Mouse (Mus musculus) cerebellum, adult 2 months (tissue): ENCODE measurements at regions not wholly inside any gene's neighbourhood (a gene's known extent, or its start where the extent isn't known, plus 50 kb on each side); places are given as distances from the start of the nearest gene placed in this dataset.

Experiments
- DNase-seq, 2 experiments: peaks; one replicate each; pipeline ENCODE4 v3.0.0; 2021
- H3K27ac ChIP-seq: fragments of 200-500 bp; 2 replicates; pipeline ENCODE4 v1.5.1; 2012; ENCODE audit warnings: low read length, control low read depth, inconsistent platforms; ENCODE audit not compliant: insufficient read depth
- H3K27me3 ChIP-seq: fragments of 200-500 bp; 2 replicates; pipeline ENCODE4 v1.6.1; 2012; ENCODE audit warnings: inconsistent platforms, mild to moderate bottlenecking, low read length, moderate library complexity; ENCODE audit not compliant: control insufficient read depth, insufficient read depth
- H3K4me1 ChIP-seq: fragments of 200-500 bp; 2 replicates; pipeline ENCODE4 v1.6.1; 2011; ENCODE audit warnings: low read length; ENCODE audit not compliant: control insufficient read depth, insufficient read depth
- H3K4me3 ChIP-seq: fragments of 200-500 bp; replicated peaks from 2 replicates; pipeline ENCODE3; 2011; ENCODE audit warnings: mild to moderate bottlenecking, low read depth, low read length, control low read depth; ENCODE audit not compliant: insufficient read depth
- CTCF ChIP-seq: fragments of 200-500 bp; IDR thresholded peaks from 2 replicates; pipeline ENCODE4 v1.5.1; 2011; ENCODE audit warnings: low read depth, mild to moderate bottlenecking, control low read depth, low read length, moderate library complexity, borderline replicate concordance; ENCODE audit not compliant: insufficient read depth
- POLR2A ChIP-seq: fragments of 200-500 bp; IDR thresholded peaks from 2 replicates; pipeline ENCODE4 v1.6.1; 2011; ENCODE audit warnings: low read length, control low read depth, borderline replicate concordance; ENCODE audit not compliant: insufficient read depth
- WGBS: fragments of 180-500 bp; shearing (Covaris S2); methylation state at CpG from one replicate; pipeline ENCODE4 v1.1.7; 2018; 5-methylcytosine and 5-hydroxymethylcytosine counted together

DNA sequence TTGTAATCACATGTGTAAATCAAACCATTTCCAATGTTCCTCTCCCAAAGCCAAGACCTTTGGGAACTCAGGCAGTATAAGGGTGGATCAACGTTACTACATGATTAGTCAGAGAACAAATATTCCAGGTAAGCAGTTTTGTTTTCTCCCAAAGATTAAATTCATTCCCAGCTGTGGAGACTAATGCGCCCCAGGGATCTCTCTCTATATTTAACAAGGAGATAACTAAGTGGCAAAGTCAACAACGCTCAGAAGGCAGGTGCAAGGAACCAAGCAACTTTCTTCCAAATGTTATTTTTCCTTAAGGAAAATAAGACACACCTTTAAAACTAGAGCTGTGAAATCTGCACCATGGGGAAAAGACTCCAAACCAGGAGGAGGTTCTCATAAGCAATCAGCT is 163.0 kb upstream of the Ell2 start:
- no peak overlapping the region for H3K27ac ChIP-seq
- 82% methylated on average over 3 of the region's 3 CpGs for WGBS
- no peaks in the 10 kb centered on the region for H3K4me1 ChIP-seq
- no peak overlapping the region for H3K4me3 ChIP-seq
- DNase-seq: no peak
- TF ChIP-seq CTCF (no peak), POLR2A (no peak)
- no peaks in the 10 kb centered on the region for H3K27me3 ChIP-seq

DNA sequence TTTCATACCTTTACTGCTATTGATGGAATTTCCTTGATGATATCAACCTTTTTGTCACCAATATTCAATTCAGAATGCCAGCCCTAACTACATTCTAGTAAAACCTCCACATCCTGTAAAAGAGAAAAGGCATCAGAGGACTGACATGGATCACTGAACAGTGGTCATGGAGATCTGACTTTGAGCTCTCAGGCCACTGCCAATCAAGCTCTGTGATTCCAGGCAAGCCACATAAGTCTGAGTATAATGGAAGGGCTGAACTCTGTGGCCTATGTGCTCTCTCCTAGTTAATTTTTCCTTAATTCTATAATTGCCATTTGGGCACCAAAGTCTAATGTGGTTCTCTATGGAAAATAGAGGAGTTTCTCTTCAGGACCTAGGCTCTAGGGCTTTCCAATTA is 161.8 kb upstream of the Ell2 start:
- Histone ChIP-seq H3K27me3 (no peaks in the 10 kb centered on the region), H3K4me3 (no peak overlapping the region), H3K4me1 (no peaks in the 10 kb centered on the region), H3K27ac (no peak overlapping the region)
- TF ChIP-seq CTCF: no peak
- TF ChIP-seq POLR2A: no peak
- no peak for DNase-seq

DNA sequence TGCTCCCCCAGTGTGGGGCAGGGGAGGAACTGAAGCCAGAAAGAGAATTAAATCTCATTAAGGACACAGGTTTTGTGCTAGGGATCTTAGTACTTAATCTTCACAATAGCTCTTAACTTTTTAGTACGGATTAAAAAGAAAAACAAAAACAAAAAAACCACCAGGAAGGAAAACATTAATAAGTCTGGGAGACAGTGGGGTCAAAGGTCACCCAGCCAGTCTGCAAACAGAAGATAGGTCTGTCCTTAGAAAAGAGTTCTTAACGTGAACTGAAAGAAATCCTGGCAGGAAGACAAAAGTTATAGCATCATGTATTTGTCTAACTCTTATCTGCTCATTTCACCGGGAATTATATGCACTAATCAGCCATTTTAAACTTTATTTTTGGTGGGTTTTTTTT is 158.8 kb upstream of the Ell2 start:
- Histone ChIP-seq H3K4me1 (no peaks in the 10 kb centered on the region), H3K27ac (no peak overlapping the region), H3K27me3 (no peaks in the 10 kb centered on the region), H3K4me3 (no peak overlapping the region)
- no peak for TF ChIP-seq POLR2A
- no peak for TF ChIP-seq CTCF
- DNase-seq: no peak
- 61% methylated on average over 3 of the region's 3 CpGs for WGBS

DNA sequence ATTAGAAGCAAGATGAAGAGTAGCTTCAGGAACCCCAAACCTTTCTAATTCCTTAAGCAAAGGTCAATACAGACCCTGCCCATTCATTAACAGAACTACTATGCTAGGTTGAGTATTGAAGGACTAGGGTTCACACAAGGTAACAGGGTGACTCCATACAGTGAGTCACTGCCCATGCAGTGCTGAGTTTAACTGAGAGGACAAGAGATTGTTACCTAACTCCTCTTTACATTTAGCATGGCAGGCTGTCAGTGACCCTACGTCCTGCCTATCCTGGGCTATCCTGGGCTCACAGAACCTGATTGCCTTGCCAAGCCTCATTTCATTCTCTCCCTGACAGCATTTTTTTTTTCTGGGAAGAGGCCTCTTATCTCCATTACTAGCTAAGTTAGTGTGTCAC is 127.6 kb upstream of the Ell2 start:
- no peak for DNase-seq
- no peak for TF ChIP-seq CTCF
- no peak for TF ChIP-seq POLR2A
- Histone ChIP-seq H3K4me3 (no peak overlapping the region), H3K4me1 (no peaks in the 10 kb centered on the region), H3K27ac (no peak overlapping the region), H3K27me3 (no peaks in the 10 kb centered on the region)
- WGBS: 70% methylated on average over 1 of the region's 1 CpGs

DNA sequence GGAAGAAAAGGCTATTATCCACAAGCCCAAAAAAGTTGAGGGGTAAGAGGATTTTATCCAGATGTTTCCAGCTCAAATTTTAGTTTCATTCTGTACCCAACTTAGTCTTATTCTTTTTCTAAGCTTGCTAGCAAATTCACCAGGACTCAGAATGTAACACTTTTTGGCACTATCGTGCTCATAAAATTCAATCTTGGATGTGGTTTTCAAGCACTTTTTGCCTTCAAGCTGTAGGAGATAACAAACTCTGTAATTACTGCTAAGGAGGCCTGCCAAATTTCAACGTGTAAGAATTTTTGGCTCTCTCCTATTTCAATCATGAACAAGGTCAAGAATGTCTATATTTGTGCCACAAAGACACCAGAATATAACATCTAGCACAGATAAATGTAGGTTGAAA is 115.7 kb upstream of the Ell2 start:
- TF ChIP-seq CTCF: no peak
- TF ChIP-seq POLR2A: no peak
- WGBS: 37% methylated on average over 2 of the region's 2 CpGs
- Histone ChIP-seq H3K4me1 (no peaks in the 10 kb centered on the region), H3K27ac (no peak overlapping the region), H3K27me3 (no peaks in the 10 kb centered on the region), H3K4me3 (no peak overlapping the region)
- DNase-seq: no peak

DNA sequence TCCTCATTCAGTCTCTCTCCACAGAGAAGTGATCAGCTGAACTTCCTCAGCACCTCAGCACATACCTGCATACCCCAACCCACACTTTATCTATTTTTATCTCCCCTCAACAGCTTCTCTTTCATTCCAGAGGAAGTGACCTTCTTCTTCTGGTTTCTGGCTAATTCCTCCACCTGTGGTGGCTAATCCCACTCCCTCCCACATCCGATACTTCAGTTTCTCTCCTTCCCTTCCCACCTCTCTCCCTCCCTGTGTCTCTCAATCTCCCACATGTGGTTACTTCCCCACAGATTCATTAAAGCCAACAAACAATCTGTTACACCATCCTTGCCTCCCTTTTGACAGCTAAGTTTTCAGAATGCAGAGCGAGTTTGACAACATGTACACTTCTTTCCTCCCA is 109.7 kb upstream of the Ell2 start:
- TF ChIP-seq CTCF (no peak), POLR2A (no peak)
- H3K4me1 ChIP-seq: no peaks in the 10 kb centered on the region
- 94% methylated on average over 2 of the region's 2 CpGs for WGBS
- no peak for DNase-seq
- no peak overlapping the region for H3K4me3 ChIP-seq
- H3K27ac ChIP-seq: no peak overlapping the region
- no peaks in the 10 kb centered on the region for H3K27me3 ChIP-seq

DNA sequence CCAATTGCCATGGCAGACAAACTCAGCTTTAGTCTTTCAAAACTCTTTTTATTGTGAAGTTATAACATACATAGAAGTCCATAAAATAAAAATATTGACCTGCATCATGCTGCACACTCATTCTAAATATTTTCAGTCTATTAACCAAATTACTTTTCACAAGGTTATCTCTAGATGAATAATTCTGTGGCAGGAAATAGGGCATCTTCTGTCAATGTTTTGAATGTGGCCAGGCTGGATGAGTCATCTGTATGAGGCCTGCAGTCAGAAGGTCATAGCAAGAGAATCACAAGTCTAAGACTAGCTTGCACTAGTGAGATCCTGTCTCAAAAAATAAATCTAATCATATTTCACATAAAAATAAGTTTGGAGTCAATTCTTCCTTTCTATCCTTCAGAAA is 108.4 kb upstream of the Ell2 start:
- H3K27me3 ChIP-seq: no peaks in the 10 kb centered on the region
- DNase-seq: no peak
- H3K27ac ChIP-seq: no peak overlapping the region
- no peak overlapping the region for H3K4me3 ChIP-seq
- TF ChIP-seq CTCF (no peak), POLR2A (no peak)
- H3K4me1 ChIP-seq: no peaks in the 10 kb centered on the region

DNA sequence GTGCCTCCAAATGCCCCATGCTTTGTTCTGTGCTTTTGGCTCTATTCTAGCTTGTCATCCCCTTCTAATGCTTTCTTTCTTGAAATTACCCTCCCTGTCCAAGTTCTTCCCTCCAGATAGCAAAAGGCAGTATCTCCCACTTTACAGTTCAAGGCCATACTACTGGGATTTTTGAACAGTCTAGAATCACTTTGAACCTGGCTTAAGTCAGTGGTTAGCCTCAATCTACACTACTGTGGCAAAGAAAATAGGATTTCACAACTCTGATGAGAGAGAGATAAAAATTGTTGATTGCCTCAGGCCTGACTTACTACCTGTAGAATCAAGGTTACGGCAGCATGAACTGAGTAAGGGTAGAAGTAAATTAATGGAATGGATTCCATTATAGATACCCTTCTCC is 107.9 kb upstream of the Ell2 start:
- H3K4me1 ChIP-seq: no peaks in the 10 kb centered on the region
- DNase-seq: no peak
- TF ChIP-seq CTCF: no peak
- TF ChIP-seq POLR2A: no peak
- 98% methylated on average over 1 of the region's 1 CpGs for WGBS
- H3K27me3 ChIP-seq: no peaks in the 10 kb centered on the region
- no peak overlapping the region for H3K27ac ChIP-seq
- H3K4me3 ChIP-seq: no peak overlapping the region

DNA sequence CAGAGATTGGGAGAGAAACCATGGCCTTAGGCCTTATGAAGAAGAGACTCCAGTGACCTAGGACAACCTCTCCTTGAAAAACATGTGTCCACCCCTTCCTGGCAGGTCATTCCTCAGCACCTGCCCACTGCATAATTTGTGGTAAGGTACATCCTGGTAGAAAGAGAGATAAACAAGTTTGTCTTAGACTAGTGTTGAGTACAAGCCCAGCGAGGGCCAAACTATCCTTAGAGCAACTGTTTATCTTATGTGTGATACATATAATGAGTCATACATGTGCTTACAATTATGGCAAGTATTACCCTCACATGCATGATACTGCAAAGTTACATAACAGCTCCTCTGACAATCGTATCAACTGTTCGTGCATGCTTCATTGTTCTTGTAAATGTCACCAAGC is 83.3 kb upstream of the Ell2 start:
- Histone ChIP-seq H3K4me3 (no peak overlapping the region), H3K27ac (no peak overlapping the region), H3K27me3 (no peaks in the 10 kb centered on the region), H3K4me1 (no peaks in the 10 kb centered on the region)
- no peak for DNase-seq
- TF ChIP-seq CTCF (no peak), POLR2A (no peak)
- WGBS: 89% methylated on average over 3 of the region's 3 CpGs
